Mouse (Mus musculus) v-Abl transformed pro-B cells (cell line): ENCODE results near the gene Prdm13.

Experiments
- in situ Hi-C, 2 experiments: fragments of 400-800 bp; cut with MboI; formaldehyde crosslinking; loops; one replicate each; pipeline ENCODE4 v1.15.1; 2025; ENCODE audit not compliant: unreplicated experiment in 2 of 2

The Prdm13 gene

DNA sequence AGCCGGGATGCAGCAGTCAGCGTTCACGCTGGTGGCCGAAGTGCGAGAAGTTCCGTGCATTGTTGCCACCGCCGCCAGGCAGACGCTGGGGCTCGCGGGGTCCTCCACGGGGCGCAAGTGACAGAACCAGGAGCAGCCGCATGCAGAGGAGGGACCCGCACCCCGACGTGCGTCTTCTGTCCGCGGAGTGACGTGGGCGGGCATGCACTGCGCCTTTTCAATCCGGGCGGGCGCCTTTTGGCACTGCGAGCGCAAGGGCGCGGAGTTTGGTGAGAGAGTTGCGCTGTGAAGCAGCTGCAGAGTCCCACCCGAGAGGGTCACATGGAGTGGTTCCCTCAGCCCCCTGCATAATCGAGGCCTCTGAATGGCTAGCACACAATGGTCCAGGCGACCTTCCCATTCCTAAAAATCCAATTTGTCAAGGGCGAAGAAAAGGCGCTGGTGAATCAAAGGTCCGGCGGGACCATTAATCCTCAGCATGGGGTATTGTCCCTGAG, at the start of gene Prdm13:
Gene Prdm13 (minus strand): TSS at position 369 of the 497 bp plus-strand sequence.
- in situ Hi-C loops, result no loop called here

DNA sequence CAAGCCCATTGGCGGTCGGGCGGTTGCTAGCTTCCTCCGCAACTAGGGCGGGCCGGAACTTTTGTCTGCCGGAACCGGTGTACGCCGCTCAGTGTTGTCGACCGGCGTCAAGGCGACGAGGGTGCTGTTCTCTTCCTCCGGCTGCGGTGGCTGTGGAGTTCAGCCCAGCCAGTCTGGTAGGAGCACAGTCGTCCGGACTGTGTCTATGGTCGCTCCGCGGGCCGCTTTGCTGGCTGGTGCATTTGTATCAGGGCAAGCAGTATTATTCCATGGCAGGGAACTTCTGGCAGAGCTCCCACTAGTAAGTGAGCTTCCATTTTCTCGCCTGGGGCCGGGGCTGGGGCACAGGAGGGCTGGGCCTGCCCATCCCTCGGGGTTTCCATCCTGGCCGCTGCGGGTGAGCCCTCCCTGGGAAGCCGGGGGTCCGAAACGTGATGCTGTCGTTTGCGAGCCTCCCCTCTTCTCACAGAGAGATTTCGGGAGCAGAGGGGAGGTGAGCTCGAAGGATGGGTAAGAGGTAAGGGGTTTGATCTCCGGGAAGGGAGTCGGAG, 41.9 kb upstream of the Prdm13 start, which contains the start of gene Ccnc:
Gene Ccnc (plus strand): TSS at position 87 of the 551 bp plus-strand sequence.
- in situ Hi-C loops, result loop anchor here (5.0 to 10.0 kb wide), 3 partner anchors 40 to 97 kb away; partner anchors contain the start of genes Tstd3 (in 1 of the 2) and Usp45 (in 1 of the 2)

DNA sequence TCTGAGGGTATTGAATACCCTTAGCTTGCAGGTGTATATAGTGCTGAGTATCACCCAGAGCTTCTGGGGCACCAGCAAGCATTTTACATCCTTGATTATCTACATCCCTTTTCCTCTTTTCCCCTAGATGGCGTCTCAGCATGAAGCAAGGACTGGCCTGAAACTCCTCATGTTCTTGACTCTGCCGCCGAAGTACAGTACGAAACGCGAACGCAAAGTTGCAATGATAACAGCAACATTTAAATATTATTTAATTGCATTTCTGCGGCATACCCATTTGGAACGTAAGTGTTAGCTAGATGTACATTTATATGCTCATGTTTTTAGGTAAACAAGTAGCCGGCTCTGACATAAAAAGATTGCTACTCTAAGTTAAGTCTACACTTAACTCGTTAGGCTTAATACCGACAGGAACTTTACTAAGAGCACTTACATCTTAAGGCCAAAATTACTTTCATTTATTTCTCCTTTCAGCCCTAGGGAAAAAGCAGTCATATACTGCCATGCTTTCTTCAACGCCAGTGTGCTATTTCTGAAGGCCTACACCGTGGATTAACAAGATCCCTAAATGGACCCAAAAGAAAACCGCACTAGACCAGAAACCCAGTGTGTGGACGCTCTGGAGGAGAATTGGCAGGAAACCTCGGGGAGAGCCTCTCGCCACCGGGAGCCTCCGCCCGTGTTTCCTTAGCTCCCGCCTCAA, 41.3 kb upstream of the Prdm13 start:
- in situ Hi-C loops, result loop anchor here (5.0 to 10.0 kb wide), 3 partner anchors 40 to 98 kb away; partner anchors contain the start of genes Tstd3 (in 1 of the 2) and Usp45 (in 1 of the 2)

DNA sequence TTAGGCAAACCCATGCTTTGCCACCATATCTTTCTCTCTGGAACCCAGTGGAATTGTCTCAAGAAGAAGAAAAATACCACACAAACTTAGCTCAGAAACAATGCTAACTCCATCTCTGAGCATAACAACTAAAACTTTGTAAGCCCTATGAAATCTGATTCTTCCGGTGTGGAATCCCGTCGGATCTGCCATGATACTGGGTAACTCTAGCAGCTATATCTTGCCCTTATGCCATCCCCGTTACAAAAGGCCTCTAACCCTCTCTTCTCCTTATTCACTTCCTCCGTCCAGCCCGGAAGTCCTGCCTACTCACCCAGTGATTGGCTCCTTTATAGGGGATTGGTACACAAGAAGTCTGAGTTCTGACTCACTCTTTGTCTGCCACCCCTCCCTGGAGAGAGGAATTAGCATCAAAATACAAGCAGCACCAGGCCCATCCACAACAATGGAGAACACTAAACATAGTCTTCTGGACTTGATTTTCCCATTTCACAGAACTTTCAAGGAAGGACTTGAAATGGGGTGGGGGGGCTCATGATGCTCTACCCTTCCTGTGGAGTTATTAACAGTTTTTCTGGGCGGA, 37.1 kb upstream of the Prdm13 start:
- in situ Hi-C loops, result loop anchor here (10.0 kb wide), 2 partner anchors 92 to 102 kb away; no protein-coding TSS in a partner anchor

GRCm38 (mm10) chr4:21712147-21712546, 26.4 kb upstream of the Prdm13 start:
- in situ Hi-C loops, result no loop called here

DNA sequence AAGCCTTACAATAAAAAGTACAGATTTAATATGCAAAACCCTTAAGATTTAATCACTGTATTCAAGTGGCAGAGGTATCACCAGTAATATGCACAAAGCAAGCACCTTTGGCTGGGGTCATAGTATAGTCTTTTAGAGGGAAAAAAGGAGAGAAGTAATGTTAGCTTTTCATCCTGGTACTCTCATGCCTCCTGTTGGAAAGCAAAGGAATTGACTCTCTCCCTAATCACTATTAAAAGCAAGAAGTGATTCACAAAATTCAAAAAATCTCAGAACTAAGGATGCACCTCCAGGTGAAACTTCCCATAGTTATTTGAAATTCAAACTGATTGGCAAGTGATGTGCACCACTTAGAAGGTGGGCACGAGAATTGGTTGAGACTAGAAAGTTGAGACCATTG, 19.3 kb upstream of the Prdm13 start:
- in situ Hi-C loops, result no loop called here

DNA sequence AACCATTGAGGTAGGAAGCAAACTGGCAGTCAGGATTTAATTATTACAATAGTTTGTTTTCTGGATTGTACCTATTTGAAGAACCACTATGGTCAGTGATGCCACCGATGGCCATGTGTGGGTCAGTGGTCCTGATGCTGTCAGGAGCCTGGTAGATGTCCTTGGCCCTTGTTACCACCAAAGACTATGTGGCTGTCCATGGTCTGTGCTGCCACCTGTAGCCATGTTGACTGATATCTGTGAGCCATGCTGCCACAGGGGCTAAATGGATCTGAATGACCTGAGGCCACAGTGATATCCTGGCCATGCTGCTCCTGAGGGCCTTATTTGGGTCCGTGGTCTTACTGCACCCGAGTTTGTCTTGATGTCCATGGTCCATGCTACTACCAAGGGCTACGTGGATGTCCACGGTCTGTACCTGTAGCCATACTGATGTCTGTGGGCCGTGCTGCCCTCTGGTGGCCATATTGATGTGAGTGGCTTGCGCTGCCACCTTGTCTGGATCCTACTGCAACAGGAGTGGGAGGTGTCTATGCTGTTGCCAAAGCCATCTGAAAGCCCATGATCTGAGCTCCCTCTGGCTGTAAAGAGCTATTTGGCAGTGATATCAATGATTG, 10.0 kb upstream of the Prdm13 start:
- in situ Hi-C loops, result loop anchor here (5.0 to 10.0 kb wide), 3 partner anchors 158 to 2001 kb away; no protein-coding TSS in a partner anchor

DNA sequence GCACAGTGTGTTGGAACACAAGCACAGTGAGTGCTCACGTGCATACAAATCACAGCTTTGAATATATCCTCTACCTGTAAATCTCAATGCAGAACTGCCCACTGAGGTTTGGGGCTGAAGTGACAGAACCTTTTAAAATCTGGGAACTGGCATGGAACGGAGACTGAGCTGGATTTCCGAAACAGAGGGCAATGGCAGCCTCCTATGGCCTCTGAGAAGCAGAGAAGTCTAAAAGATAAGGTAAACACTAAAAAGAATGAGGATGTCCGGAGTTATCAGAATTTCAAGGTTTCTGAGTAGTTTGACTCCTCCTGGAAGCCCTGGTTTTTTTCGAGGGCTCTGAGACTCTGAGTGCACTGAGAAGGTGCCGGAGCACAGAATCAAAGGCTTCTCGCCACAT, 4.5 kb upstream of the Prdm13 start:
- in situ Hi-C loops, result loop anchor here in 1 of 2 experiments (10.0 kb wide), 1 partner anchor 1995 kb away; no protein-coding TSS in a partner anchor

GRCm38 (mm10) chr4:21689492-21689941, 3.8 kb upstream of the Prdm13 start:
- in situ Hi-C loops, result no loop called here

- in situ Hi-C loops, result no loop called here
These were observed 3.0 kb upstream of the Prdm13 start for GRCm38 (mm10) chr4:21688703-21689200.

- in situ Hi-C loops, result no loop called here
These were observed 2.3 kb upstream of the Prdm13 start for GRCm38 (mm10) chr4:21687783-21688702.

- in situ Hi-C loops, result no loop called here
These were observed 1.2 kb upstream of the Prdm13 start for GRCm38 (mm10) chr4:21686934-21687333.

DNA sequence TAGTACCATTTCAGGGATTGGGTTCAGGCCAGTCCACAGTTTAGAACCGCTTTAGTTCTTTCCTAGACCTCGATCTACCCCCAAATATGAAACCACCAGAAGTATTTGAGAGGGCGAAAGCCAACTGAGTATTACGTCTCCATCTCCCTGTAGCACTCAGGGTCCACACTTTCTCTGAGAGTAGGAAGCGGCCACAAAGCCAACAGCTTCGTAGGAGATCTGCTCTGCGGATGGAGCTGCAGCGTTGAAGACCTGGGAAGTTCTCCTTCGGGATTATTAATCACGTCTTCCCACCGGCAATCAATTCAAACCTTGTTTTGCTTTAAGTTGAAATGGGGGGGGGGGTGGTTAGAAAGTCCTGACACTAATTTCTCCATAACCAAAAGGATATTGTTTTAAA, 653 bp upstream of the Prdm13 start:
- in situ Hi-C loops, result no loop called here

DNA sequence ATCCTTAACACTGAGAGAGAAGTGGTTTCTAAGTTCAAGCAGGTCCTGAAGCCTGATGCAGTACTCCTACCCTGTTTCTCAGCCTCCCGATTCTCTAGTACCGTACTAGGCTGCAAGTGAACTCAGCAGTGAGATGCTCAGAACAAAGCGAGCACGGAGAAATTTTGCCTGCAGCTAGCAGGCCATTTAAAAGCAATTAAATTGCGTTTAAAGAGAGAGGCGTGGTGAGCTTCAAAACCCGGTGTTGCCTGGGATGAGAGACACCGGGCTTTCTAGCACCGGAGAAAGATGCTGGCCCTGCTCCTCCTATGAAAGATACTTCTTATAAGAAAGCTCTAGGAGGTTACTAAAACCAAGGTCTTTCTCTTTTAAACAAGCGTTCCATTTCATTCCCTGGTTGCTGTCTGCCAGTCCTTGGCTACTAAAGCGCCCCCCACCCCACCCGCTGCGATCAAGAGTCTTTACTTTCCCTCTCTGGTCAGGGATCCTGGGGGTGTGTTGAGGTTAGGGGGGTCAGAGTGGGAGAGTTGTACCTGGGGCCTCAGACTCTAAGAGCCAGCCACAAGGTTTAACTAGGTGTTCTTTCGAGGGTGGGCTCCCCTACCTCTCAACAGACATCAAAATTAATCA, 1.3 kb downstream of the Prdm13 start:
- in situ Hi-C loops, result no loop called here

DNA sequence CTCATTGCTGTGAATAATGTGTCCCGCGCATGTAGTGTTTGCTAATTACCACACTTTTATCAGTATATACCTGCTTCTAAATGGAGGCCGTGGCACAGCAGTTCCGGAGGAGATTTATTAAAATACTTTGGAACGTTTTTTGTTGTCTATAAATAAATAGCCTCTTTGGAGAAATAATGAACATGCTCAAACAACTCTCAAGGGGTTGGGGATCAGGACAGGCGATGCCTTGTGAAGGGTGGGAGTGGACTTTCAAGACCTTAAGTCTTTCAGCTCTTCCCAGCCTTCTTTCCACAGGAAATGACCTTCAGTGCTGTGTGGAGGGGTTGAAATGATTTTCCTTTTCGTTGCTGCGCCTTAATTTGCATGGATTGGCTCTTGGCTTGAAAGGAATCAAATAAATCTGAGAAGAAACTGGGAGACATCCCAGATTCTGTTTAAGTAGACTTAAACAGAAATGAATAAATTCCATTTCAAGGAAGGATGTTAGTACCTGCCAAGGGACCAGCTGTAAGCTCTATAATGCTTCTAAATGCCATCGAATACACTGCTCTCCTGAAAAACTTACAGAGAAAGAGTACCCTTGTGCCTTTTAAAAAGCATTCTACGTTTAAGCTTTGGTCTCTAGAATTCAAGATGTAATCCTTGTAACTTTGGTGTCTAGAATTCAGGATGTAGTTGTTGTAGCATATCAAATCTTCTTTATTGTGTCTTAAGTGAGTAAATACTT, 3.2 kb downstream of the Prdm13 start:
- in situ Hi-C loops, result no loop called here

- in situ Hi-C loops, result no loop called here
These were observed 4.8 kb downstream of the Prdm13 start for GRCm38 (mm10) chr4:21680971-21681370.

DNA sequence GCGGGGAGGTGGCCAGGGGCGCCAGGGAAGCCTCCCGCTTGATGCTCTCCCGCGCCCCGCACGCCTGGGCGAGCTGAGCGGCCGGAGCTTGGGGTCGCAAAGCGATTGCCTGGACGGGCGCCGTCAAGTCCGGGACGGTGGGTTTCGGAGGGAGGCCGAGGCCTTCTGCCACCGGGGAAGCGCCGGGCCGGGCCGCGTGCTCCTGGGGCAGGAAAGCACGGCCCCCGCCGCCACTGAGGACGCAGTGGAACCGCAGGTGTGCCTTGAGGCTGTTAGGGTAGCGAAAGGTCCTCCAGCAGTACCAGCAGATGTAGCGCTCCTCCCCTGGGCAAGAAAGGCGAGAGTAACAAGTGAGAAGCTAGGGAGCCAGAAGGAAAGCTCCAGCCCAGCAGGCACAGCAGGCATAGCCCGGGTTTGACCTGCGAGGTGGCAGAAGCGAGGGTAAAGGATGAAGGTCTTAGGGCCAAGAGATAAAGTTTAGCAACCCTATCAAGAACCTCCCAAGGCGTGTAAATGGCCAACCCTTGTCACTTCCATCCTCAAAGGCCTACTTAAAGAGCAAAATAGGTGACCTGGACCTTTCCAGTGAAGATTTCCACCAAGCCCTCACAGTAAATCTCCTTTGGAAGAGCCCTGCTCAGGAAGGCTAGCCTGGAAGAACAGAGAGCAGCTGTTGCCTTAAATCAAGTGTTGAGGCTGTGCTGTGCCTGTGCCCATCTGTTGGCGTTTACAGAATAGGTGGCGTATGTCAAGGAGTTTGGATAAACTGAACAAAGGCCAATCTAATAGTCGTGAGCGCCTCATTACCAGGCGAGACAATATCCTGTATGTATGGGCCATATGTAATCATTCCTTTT, 5.9 kb downstream of the Prdm13 start:
- in situ Hi-C loops, result no loop called here
